Mouse (Mus musculus): Measurements from ENCODE around the gene Efna5. TPM values are rescaled to one million over a fixed set of nuclear protein-coding genes. Genes with fewer than 3 reads are reported as not detected.

Efna5 gene
- polyA plus RNA-seq, 1 experiment from 2014 or later: 18.6 TPM

DNA sequence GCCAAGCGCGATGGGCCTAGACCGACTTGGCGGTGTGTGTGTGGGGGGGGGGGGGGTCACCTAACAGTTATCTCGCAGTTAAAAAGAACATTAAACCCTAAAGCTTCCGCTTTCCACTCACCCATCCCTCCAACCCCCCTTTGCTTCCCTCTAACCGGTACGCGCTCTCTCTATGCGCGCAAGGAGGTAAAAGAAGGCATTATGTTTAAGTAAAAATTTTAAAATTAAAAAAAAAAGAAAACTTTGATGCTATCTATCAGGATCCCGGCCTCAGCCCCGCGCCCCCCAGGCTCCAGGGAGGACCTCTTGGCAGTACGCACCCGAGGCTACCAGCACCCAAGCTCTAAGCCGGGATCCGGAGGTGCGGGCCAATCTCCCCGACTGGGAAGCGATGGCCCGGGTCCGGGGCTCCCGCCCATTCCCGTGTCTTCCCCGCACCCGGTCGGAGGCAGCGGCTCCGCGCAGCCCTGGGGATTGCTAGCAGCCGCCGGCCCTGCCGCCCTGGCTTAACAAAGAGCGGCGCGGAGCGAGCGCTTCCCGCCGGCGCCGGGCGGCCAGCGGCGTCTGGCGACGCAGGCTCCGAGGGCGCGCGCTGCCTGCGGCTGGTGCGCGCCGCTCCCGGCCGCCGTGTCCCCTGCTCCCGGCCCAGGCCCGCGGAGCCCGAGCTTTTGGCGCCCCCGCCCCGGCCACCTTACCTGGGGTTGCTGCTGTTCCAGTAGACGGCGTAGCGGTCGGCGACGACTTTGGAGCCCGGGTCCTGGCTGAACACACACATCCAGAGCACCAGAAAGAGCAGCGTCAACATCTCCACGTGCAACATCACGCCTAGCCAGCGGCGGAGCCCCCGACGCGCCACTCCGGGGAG, 574 bp downstream of the Efna5 start:
- no peak for TF ChIP-seq CTCF (IDR thresholded peaks at IDR 0.05)
- ATAC-seq: no peak
- ChIA-PET CTCF (interaction anchor here (0.8 kb wide), 1 partner anchor 312 kb away, joined by 3 read pairs; no protein-coding TSS in a partner anchor), POLR2A (interaction anchor here (0.6 to 1.8 kb wide), 4 partner anchors 12 to 26 kb away, joined by 3 to 9 read pairs (median 5); no protein-coding TSS in a partner anchor)
- H3K27me3 ChIP-seq: no peaks in the 10 kb centered on the region
- in situ Hi-C loops (cut with MboI; ENCODE audit: low pct_unique_long_range_greater_than_20kb): loop anchor here (10.0 kb wide), 1 partner anchor 576 kb away; no protein-coding TSS in a partner anchor
- DNase-seq (ENCODE audit: low read depth, low spot score): no peak

DNA sequence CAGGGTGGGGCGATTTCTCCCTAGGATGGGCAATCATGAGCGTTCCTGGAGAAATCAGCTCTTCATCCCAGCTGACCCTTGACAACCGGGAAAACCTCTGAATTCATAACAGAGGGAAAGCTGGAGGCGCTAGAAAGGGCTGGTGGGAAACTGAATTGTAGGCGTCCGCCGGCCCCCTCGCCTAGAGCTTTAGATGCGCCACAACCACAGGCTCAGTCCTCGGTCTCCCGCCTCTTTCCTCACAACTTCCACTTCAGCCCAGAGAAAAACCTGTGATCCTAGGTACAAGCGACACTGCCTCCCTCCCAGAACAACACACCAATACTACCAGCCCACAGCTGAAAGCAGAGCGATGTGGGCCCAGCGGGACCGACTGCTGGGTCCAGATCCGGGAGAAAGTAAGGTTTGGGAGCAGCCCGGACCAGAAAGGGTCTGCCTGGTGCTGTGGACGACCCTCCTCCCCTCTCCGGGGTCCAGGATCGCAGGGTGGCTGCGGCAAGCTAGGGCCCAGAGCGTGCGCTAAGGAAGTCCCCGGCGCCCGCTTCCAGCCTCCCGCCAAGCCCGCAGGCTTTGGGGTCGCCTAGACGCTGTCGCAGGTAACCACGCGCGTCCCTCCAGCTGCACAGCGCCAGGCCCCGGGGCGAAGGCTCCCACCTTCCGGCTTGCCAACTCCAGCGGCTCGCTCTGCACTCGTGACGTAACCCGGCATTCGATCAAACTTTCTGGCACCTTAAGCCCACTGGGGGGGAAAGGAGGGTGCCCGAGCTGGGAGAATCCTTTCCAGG, 1.4 kb downstream of the Efna5 start:
- CTCF ChIA-PET: interaction anchor here (0.8 to 1.3 kb wide), 3 partner anchors 11 to 312 kb away, joined by 3 read pairs; no protein-coding TSS in a partner anchor
- POLR2A ChIA-PET: interaction anchor here (0.6 to 1.8 kb wide), 4 partner anchors 11 to 25 kb away, joined by 3 to 9 read pairs (median 5); no protein-coding TSS in a partner anchor
- DNase-seq (ENCODE audit: low read depth, low spot score): no peak
- no peaks in the 10 kb centered on the region for H3K27me3 ChIP-seq
- ATAC-seq: peak; percentile 1
- in situ Hi-C loops (cut with MboI; ENCODE audit: low pct_unique_long_range_greater_than_20kb): loop anchor here (10.0 kb wide), 2 partner anchors 275 to 575 kb away; no protein-coding TSS in a partner anchor
- no peak for TF ChIP-seq CTCF (IDR thresholded peaks at IDR 0.05)

GRCm38 (mm10) chr17:62875727-62876126, 5.4 kb downstream of the Efna5 start:
- H3K27me3 ChIP-seq: no peaks in the 10 kb centered on the region
- no peak for TF ChIP-seq CTCF (IDR thresholded peaks at IDR 0.05)
- CTCF ChIA-PET: interaction anchor here (1.0 kb wide), 1 partner anchor 1452 kb away, joined by 3 read pairs; no protein-coding TSS in a partner anchor
- POLR2A ChIA-PET: no interaction called here
- in situ Hi-C loops (cut with MboI; ENCODE audit: low pct_unique_long_range_greater_than_20kb): loop anchor here (10.0 kb wide), 1 partner anchor 271 kb away; no protein-coding TSS in a partner anchor
- ATAC-seq (no peak), DNase-seq (ENCODE audit: low read depth, low spot score) (no peak)

- no peak for TF ChIP-seq CTCF (IDR thresholded peaks at IDR 0.05)
- in situ Hi-C loops (cut with MboI; ENCODE audit: low pct_unique_long_range_greater_than_20kb): loop anchor here (10.0 kb wide), 1 partner anchor 267 kb away; no protein-coding TSS in a partner anchor
- ChIA-PET CTCF (interaction anchor here (0.7 kb wide), 1 partner anchor 11 kb away, joined by 3 read pairs; no protein-coding TSS in a partner anchor), POLR2A (no interaction called here)
- no peak for ATAC-seq
- H3K27me3 ChIP-seq: no peaks in the 10 kb centered on the region
- DNase-seq (ENCODE audit: low read depth, low spot score): no peak
Observed at GRCm38 (mm10) chr17:62871928-62872327, 9.2 kb downstream of the Efna5 start.

- ChIA-PET POLR2A (no interaction called here), CTCF (interaction anchor here (0.7 to 2.6 kb wide), 2 partner anchors 10 to 16 kb away, joined by 3 to 7 read pairs; no protein-coding TSS in a partner anchor)
- no peak for DNase-seq (ENCODE audit: low read depth, low spot score)
- H3K27me3 ChIP-seq: no peaks in the 10 kb centered on the region
- no peak for TF ChIP-seq CTCF (IDR thresholded peaks at IDR 0.05)
- ATAC-seq: no peak
- in situ Hi-C loops (cut with MboI; ENCODE audit: low pct_unique_long_range_greater_than_20kb): loop anchor here (10.0 kb wide), 1 partner anchor 266 kb away; no protein-coding TSS in a partner anchor
Observed at GRCm38 (mm10) chr17:62871191-62871590, 9.9 kb downstream of the Efna5 start.

- ChIA-PET CTCF (interaction anchor here (2.6 kb wide), 1 partner anchor 16 kb away, joined by 7 read pairs; no protein-coding TSS in a partner anchor), POLR2A (no interaction called here)
- DNase-seq (ENCODE audit: low read depth, low spot score): no peak
- in situ Hi-C loops (cut with MboI; ENCODE audit: low pct_unique_long_range_greater_than_20kb): loop anchor here (10.0 kb wide), 1 partner anchor 266 kb away; no protein-coding TSS in a partner anchor
- ATAC-seq: no peak
- TF ChIP-seq CTCF (IDR thresholded peaks at IDR 0.05): no peak
- no peaks in the 10 kb centered on the region for H3K27me3 ChIP-seq
Observed at GRCm38 (mm10) chr17:62870446-62870845, 10.7 kb downstream of the Efna5 start.

DNA sequence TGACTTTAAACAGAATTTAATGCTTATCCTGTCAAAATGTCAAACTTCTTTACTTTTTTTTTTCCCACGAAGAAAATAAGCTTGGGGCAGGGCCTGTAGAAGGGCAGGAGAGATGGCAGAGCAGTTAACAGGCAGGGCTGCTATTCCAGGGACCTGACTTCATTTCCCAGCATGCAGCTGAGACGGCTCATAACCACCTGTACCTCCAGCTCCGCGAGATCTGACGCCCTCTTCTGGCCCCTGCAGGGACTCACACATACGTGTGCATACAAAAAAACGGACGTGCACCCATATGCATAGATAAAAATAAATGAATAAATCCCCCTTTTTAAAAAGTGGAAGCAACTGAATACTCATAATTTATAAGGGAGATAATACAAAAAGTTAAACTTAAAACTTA, 16.2 kb downstream of the Efna5 start:
- POLR2A ChIA-PET: interaction anchor here (0.7 kb wide), 1 partner anchor 42 kb away, joined by 3 read pairs; no protein-coding TSS in a partner anchor
- in situ Hi-C loops (cut with MboI; ENCODE audit: low pct_unique_long_range_greater_than_20kb): no loop called here
- ATAC-seq (no peak), DNase-seq (ENCODE audit: low read depth, low spot score) (no peak)
- TF ChIP-seq CTCF (IDR thresholded peaks at IDR 0.05): no peak
- H3K27me3 ChIP-seq: no peaks in the 10 kb centered on the region
- CTCF ChIA-PET: no interaction called here

DNA sequence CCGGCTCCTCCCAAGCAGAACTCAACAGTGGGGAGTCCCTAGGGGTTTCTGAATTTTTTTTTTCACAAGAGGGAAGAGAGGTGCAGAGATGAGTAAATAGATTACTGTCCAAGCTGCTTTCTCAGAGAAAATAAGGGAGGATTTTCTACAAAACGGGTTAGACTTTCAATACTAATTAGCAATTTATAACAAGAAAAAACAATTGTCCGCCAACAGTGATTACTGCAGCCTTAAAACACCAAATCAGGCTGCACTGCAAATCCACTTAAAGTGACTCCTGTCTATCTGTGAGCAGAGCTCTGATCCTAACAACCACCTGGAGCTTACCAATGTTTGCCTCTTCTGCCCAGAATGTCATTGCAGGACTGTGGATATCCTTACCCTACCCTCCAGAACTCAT, 18.1 kb downstream of the Efna5 start:
- no peak for DNase-seq (ENCODE audit: low read depth, low spot score)
- CTCF ChIA-PET: no interaction called here
- H3K27me3 ChIP-seq: no peaks in the 10 kb centered on the region
- ATAC-seq: no peak
- in situ Hi-C loops (cut with MboI; ENCODE audit: low pct_unique_long_range_greater_than_20kb): no loop called here
- no peak for TF ChIP-seq CTCF (IDR thresholded peaks at IDR 0.05)
- POLR2A ChIA-PET: interaction anchor here (0.5 kb wide), 1 partner anchor 60 kb away, joined by 4 read pairs; no protein-coding TSS in a partner anchor

DNA sequence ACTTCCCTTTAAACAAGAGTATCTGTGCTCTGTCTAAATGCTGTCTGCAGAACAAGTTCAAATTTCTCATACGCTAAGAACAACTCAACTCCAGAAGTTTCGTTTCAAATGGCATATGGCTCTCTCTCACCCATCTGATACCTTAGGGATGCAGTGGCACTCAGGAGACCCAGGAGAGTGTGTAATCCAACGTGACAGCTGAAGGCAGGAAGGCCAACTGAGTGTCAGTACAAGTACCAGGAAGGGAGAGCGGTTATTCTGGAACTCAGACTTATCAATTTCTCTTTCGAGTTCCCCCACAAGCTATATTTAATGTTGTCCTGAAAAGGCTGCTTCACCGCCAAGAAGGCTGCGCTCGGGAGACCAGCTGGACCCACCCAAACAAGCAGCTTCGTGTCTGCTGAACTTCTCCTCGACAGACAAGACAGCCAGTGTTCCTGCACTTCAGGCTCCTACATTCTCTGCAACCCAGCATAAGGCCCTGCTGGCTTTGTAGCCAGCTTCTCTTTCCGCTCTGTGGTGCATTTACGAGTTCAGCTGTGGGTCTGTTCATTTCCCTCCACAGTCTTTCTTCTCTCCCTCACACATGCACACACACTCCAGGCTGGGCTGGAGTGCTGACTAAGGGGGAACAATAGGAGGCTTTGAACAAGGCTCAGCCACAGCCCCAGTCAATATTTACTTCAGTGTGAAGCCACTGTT, 18.7 kb downstream of the Efna5 start:
- H3K27me3 ChIP-seq: no peaks in the 10 kb centered on the region
- POLR2A ChIA-PET: interaction anchor here (0.5 to 0.7 kb wide), 2 partner anchors 18 to 59 kb away, joined by 3 to 4 read pairs; no protein-coding TSS in a partner anchor
- in situ Hi-C loops (cut with MboI; ENCODE audit: low pct_unique_long_range_greater_than_20kb): no loop called here
- DNase-seq (ENCODE audit: low read depth, low spot score) (no peak), ATAC-seq (no peak)
- CTCF ChIA-PET: interaction anchor here (1.0 kb wide), 1 partner anchor 11 kb away, joined by 3 read pairs; no protein-coding TSS in a partner anchor
- TF ChIP-seq CTCF (IDR thresholded peaks at IDR 0.05): no peak
